Mouse (Mus musculus) midbrain, embryonic 14.5 days (tissue): ENCODE measurements around the gene Dscaml1. TPM values are rescaled to one million over a fixed set of nuclear protein-coding genes. Genes with fewer than 3 reads are reported as not detected.

ENCODE experiments used
- ATAC-seq: fragments of 200-750 bp; cut with Nextera tagmentation; 2 replicates; pipeline ENCODE4 v1.8.0; 2017; ENCODE audit warnings: moderate number of reproducible peaks, moderate library complexity; ENCODE audit not compliant: low FRiP score, low TSS enrichment
- DNase-seq: peaks from one replicate; pipeline ENCODE4 v3.0.0-alpha.2; 2015
- H3K27ac ChIP-seq: fragments of 300-500 bp; sonication (generic); replicated peaks from 2 replicates; pipeline ENCODE4 v1.5.1; 2014; ENCODE audit warnings: mild to moderate bottlenecking, low read depth, low read length, moderate library complexity
- H3K27me3 ChIP-seq: fragments of 300-500 bp; sonication (generic); 2 replicates; pipeline ENCODE4 v1.6.1; 2014; ENCODE audit warnings: low read length, control low read depth, mixed read lengths; ENCODE audit not compliant: control insufficient read depth, insufficient read depth
- H3K36me3 ChIP-seq: fragments of 300-500 bp; sonication (generic); 2 replicates; pipeline ENCODE4 v1.6.1; 2014; ENCODE audit warnings: low read length, control low read depth; ENCODE audit not compliant: control insufficient read depth, insufficient read depth
- H3K4me1 ChIP-seq: fragments of 300-500 bp; sonication (generic); 2 replicates; pipeline ENCODE4 v1.6.1; 2014; ENCODE audit warnings: mild to moderate bottlenecking, antibody characterized with exemption, low read length, control low read depth; ENCODE audit not compliant: control insufficient read depth, insufficient read depth
- H3K4me2 ChIP-seq: fragments of 300-500 bp; sonication (generic); 2 replicates; pipeline ENCODE4 v1.6.1; 2014; ENCODE audit warnings: mild to moderate bottlenecking, low read length, moderate library complexity
- H3K4me3 ChIP-seq: fragments of 300-500 bp; sonication (generic); replicated peaks from 2 replicates; pipeline ENCODE4 v1.5.1; 2014; ENCODE audit warnings: low read depth, low read length
- H3K9ac ChIP-seq: fragments of 300-500 bp; sonication (generic); replicated peaks from 2 replicates; pipeline ENCODE4 v1.6.1; 2014; ENCODE audit warnings: mild to moderate bottlenecking, low read length, moderate library complexity
- H3K9me3 ChIP-seq: fragments of 300-500 bp; sonication (generic); 2 replicates; pipeline ENCODE4 v1.6.1; 2016; ENCODE audit warnings: low read length, control low read depth, mixed read lengths; ENCODE audit not compliant: control insufficient read depth
- WGBS: fragments of 180-500 bp; shearing (Covaris S2); extraction: QIAGEN DNeasy Blood & Tissue Kit; methylation state at CpG from one replicate; pipeline ENCODE4 v1.1.7; 2014; 5-methylcytosine and 5-hydroxymethylcytosine counted together
- polyA plus RNA-seq: library from polyadenylated mRNA; unstranded; fragments of >200 nt; fragmentation: Nextera tagmentation; extraction: Ambion mirVana; gene quantifications from 2 replicates; pipeline ENCODE4 v1.2.1, GENCODE M21; 2014

The Dscaml1 gene
- polyA plus RNA-seq, 1 experiment from 2014 or later: 14.8 TPM

DNA sequence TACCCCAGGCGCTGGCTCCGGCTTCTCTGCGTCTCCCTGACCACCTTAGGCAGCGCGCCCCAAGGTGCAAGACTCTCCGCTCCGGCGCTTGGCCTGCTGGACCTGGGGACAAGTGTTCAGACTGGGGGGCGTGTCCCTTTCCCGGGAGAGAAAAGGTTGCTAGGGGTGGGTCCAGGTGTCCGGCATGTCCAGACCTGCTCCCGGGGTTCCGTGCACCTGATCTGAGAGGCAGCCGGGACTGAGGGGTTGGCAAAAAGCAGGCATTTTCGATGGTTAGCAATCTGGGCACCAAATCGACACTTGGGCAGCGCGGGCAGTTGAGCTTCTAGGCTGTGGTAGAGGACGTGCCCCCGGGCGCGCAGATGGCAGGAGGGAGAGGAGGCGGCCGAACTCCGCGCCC is 4.7 kb downstream of the Dscaml1 start:
- H3K27me3 ChIP-seq: peaks cover 29% of the 10 kb centered on the region; the same call in 1 of the 2 replicates
- no peaks in the 10 kb centered on the region for H3K36me3 ChIP-seq
- H3K4me3 ChIP-seq: peak overlapping the region; percentile 61
- no peaks in the 10 kb centered on the region for H3K9me3 ChIP-seq
- peak overlapping the region; percentile 84 for H3K27ac ChIP-seq
- ATAC-seq: no peak
- peaks cover 33% of the 10 kb centered on the region for H3K4me1 ChIP-seq
- peak; percentile 43 for DNase-seq
- H3K9ac ChIP-seq: peak overlapping the region; percentile 79
- H3K4me2 ChIP-seq: peak overlapping the region; percentile 79
- WGBS: 3% methylated on average over 26 of the region's 26 CpGs

DNA sequence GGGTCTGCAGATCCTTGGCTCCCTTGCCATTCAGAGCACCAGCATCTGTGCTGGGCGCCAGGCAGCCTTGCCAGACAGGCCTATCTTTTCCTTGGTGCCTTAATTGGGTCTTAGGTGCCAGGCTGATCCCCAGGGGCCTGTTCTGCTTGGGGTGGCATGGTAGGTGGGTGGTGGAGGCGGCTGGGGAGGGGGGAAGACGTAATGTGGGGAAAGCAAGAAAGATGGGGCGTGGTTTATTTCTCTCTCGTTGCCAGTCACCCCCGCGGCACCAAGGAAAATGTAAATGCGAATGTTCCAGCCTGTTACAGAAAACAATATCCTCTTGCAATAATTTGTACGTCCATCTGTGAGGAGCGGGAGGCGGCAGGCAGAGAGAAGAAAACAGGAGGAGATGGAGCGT is 6.2 kb downstream of the Dscaml1 start:
- peaks cover 46% of the 10 kb centered on the region for H3K4me1 ChIP-seq
- DNase-seq (peak; percentile 61), ATAC-seq (no peak)
- H3K27ac ChIP-seq: peak overlapping the region; percentile 84
- WGBS: 48% methylated on average over 12 of the region's 12 CpGs
- no peaks in the 10 kb centered on the region for H3K9me3 ChIP-seq
- peaks cover 29% of the 10 kb centered on the region; the same call in 1 of the 2 replicates for H3K27me3 ChIP-seq
- H3K9ac ChIP-seq: peak overlapping the region; percentile 79
- H3K36me3 ChIP-seq: no peaks in the 10 kb centered on the region
- H3K4me3 ChIP-seq: peak overlapping the region; percentile 61
- H3K4me2 ChIP-seq: peak overlapping the region; percentile 79

GRCm38 (mm10) chr9:45433119-45433518 is 6.7 kb downstream of the Dscaml1 start:
- H3K36me3 ChIP-seq: no peaks in the 10 kb centered on the region
- 53% methylated on average over 9 of the region's 9 CpGs for WGBS
- H3K9me3 ChIP-seq: no peaks in the 10 kb centered on the region
- ATAC-seq (no peak), DNase-seq (no peak)
- H3K4me1 ChIP-seq: peaks cover 49% of the 10 kb centered on the region
- H3K27ac ChIP-seq: peak overlapping the region; percentile 84
- H3K27me3 ChIP-seq: peaks cover 29% of the 10 kb centered on the region; the same call in 1 of the 2 replicates
- H3K4me3 ChIP-seq: peak overlapping the region; percentile 61
- peak overlapping the region; percentile 17; the same call in 1 of the 2 replicates for H3K9ac ChIP-seq
- peak overlapping the region; percentile 79 for H3K4me2 ChIP-seq

- WGBS: 57% methylated on average over 2 of the region's 2 CpGs
- ATAC-seq: no peak
- Histone ChIP-seq H3K4me3 (no peak overlapping the region), H3K27me3 (peaks cover 25% of the 10 kb centered on the region; the same call in 1 of the 2 replicates), H3K4me1 (peaks cover 52% of the 10 kb centered on the region), H3K27ac (no peak overlapping the region), H3K36me3 (no peaks in the 10 kb centered on the region), H3K9me3 (no peaks in the 10 kb centered on the region), H3K4me2 (peak overlapping the region; percentile 79; the same call in 1 of the 2 replicates), H3K9ac (no peak overlapping the region)
- DNase-seq: peak; percentile 72
These were observed 7.7 kb downstream of the Dscaml1 start for GRCm38 (mm10) chr9:45434171-45434570.

DNA sequence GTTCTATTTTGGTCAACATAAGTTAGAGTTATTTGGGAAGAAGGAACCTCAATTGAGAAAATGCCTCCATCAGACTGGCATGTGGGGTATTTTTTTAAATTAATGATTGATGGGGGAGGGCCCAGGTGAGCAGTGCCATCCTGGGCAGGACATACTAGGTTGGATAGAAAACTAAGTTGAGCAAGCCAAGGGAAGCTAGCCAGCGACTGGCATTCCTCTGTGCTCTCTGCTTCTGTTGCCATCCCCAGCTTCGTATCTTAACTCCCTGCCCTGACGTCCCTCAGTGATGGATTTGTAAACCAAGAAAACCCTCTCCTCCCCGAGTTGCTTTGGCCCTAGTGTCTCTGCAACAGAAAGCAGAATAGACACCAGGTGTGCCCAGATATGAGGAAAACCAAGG is 12.6 kb downstream of the Dscaml1 start:
- Histone ChIP-seq H3K27ac (0 out of 2 replicates have a peak overlapping the region, but pooled peaks have one; percentile 21), H3K4me1 (peaks cover 49% of the 10 kb centered on the region), H3K4me3 (no peak overlapping the region), H3K27me3 (no peaks in the 10 kb centered on the region), H3K9me3 (no peaks in the 10 kb centered on the region), H3K4me2 (no peak overlapping the region), H3K36me3 (no peaks in the 10 kb centered on the region), H3K9ac (no peak overlapping the region)
- WGBS: 77% methylated on average over 4 of the region's 4 CpGs
- ATAC-seq (no peak), DNase-seq (no peak)

GRCm38 (mm10) chr9:45440083-45440784 is 13.8 kb downstream of the Dscaml1 start:
- no peak for ATAC-seq
- peaks cover 38% of the 10 kb centered on the region for H3K4me1 ChIP-seq
- H3K4me2 ChIP-seq: no peak overlapping the region
- no peaks in the 10 kb centered on the region for H3K27me3 ChIP-seq
- H3K9ac ChIP-seq: no peak overlapping the region
- DNase-seq: no peak
- no peak overlapping the region for H3K27ac ChIP-seq
- no peak overlapping the region for H3K4me3 ChIP-seq
- no peaks in the 10 kb centered on the region for H3K9me3 ChIP-seq
- WGBS: 81% methylated on average over 16 of the region's 16 CpGs
- H3K36me3 ChIP-seq: no peaks in the 10 kb centered on the region

DNA sequence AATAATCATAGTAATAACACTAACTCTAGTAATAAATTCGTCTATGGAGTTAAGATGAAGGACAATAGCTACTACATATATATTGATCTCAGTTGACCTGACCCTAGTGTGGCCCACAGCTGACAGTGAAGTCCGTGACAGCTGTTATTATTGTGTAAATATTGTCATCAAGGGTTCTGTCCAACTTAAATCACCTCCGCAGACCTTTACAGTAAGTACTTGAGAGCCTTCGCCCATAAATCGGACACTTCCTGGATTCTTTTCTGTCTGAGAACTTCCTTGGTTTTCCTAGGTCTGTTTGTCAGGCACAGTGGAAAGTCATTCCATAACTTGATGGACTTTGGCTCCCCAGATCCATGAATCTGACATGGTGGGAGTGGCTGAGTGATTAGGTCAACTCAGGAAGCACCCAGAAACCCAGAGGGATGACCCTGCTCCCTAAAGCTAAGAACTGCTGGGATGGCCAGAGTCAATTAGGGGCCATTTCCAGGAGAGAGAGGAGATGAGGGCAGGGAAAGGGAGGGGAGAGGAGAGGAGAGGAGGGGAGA is 17.9 kb downstream of the Dscaml1 start:
- no peak for DNase-seq
- no peak for ATAC-seq
- no peak overlapping the region for H3K27ac ChIP-seq
- H3K4me2 ChIP-seq: no peak overlapping the region
- no peak overlapping the region for H3K4me3 ChIP-seq
- 85% methylated on average over 5 of the region's 5 CpGs for WGBS
- H3K27me3 ChIP-seq: no peaks in the 10 kb centered on the region
- no peaks in the 10 kb centered on the region for H3K9me3 ChIP-seq
- H3K36me3 ChIP-seq: peaks cover 4% of the 10 kb centered on the region; the same call in 1 of the 2 replicates
- peaks cover 9% of the 10 kb centered on the region for H3K4me1 ChIP-seq
- no peak overlapping the region for H3K9ac ChIP-seq

- Histone ChIP-seq H3K36me3 (peaks cover 4% of the 10 kb centered on the region; the same call in 1 of the 2 replicates), H3K4me3 (no peak overlapping the region), H3K27ac (no peak overlapping the region), H3K4me1 (no peaks in the 10 kb centered on the region), H3K9ac (no peak overlapping the region), H3K9me3 (no peaks in the 10 kb centered on the region), H3K4me2 (no peak overlapping the region), H3K27me3 (no peaks in the 10 kb centered on the region)
- no peak for ATAC-seq
- no peak for DNase-seq
- 82% methylated on average over 4 of the region's 4 CpGs for WGBS
These were observed 23.2 kb downstream of the Dscaml1 start for GRCm38 (mm10) chr9:45449658-45450057.

- Histone ChIP-seq H3K4me1 (peaks cover 9% of the 10 kb centered on the region; the same call in 1 of the 2 replicates), H3K4me3 (no peak overlapping the region), H3K27ac (no peak overlapping the region), H3K4me2 (no peak overlapping the region), H3K9ac (no peak overlapping the region), H3K36me3 (peaks cover 4% of the 10 kb centered on the region; the same call in 1 of the 2 replicates), H3K27me3 (no peaks in the 10 kb centered on the region), H3K9me3 (no peaks in the 10 kb centered on the region)
- DNase-seq (no peak), ATAC-seq (no peak)
- WGBS: 94% methylated on average over 4 of the region's 4 CpGs
These were observed 24.9 kb downstream of the Dscaml1 start for GRCm38 (mm10) chr9:45451346-45451745.
